Mouse (Mus musculus) frontal cortex, adult (tissue): ENCODE measurements around the gene Lta.
A peak's percentile ranks its signal among the peaks of the same experiment; 100 is the strongest.

Source experiments
- ATAC-seq: cut with Nextera tagmentation; 2 replicates; pipeline ENCODE4 v1.9.2; 2017; ENCODE audit warnings: mild to moderate bottlenecking, moderate library complexity, mixed read lengths; ENCODE audit not compliant: low TSS enrichment

Lta gene

DNA sequence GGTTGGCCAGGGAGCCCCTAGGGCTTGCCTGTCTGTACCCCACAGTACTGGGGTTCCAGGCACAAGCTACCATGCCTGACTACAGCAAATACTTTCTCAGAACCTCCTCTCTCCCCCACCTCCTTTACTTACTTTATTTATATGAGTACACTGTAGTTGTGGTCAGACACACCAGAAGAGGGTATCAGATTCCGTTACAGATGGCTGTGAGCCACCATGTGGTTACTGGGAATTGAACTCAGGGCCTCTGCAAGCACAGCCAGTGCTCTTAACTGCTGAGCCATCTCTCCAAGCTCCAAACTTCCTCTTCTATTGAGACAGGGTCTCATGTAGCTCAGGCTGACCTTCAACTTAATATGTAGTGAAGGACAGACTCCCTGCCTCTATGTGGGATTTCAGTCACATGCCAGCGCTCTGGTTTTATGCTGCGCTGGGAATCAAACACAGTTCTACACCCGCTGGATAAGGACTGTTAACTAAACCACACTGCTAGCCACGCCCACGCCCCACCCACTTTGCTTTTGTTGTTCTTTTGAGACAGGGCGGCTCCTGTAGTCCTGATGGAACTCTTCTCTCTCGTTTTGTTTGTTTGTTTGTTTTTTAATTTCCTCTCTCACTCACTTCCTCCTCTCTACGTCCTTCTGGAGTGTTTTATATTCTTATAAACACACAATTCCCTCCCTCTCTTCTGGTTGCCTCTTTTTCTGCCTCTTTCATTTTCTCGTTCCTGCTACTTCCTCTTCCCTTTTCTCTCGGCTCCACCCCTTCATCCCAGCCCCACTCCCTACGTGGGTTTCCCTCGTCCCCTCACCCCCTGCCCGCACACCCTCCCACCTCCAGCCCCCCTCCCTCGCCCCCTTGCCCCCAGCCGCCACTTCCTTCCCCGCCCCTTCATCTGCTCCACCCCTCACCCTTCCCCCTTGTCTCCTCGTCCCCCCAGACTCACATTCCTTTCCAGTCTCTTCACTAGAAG is 19.2 kb downstream of the Lta start:
- ATAC-seq, result no peak

DNA sequence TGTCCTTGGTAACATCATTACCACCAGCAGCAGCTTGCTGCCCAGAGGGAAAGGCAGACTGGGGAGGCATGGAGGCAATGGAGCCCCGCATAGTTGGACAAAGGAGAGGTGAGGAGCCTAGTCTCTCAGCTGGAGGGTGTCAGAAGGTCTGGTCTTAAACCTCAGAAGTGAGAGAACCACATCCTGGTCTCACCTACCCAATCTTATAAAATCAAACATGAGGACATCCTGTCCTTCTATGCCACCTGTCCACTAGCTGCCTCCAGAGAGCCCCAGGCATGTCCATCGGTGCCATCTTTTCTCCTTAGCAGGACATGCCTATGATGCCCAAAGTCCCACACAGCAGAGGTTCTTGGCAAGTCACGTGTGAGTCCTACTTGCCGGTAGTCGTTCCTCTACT is 25.1 kb downstream of the Lta start:
- ATAC-seq, result no peak

DNA sequence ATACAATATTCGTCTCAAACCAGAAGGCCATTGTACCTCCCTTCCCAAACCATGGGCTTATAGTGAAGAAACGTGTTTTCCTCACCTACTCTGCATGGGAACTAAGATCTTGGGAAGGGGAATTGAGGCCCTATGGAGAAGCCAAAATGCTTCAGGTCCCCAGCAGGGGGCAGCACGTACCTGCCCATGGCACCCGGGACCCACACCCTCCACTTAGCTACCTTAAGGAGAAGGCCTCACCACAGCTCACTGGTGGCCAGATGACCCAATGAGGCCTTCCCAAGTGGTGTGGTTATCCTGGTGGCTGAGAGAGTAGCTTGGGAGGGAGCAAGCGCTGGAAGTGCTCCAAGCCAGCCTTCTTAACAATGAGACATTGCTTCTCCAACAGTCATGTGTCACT is 26.6 kb downstream of the Lta start:
- ATAC-seq, result peak; percentile 73; the same call in 1 of the 2 replicates

DNA sequence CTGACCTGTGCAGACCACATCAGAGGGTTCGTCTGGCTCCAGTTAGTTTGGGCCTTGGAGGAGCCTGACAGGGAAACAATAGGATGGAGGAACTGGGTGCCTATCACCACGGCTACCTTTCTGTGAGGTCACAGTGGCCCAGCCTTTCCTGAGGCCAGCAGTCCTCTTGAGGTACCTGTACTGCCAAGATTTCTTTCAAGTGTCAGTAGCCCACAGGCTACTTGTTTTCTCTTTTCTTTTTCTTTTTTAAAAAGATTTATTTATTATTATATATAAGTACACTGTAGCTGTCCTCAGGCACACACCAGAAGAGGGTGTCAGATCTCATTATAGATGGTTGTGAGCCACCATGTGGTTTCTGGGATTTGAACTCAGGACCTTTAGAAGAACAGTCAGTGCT is 29.2 kb downstream of the Lta start, which contains the start of gene Aif1:
TSS of gene Aif1 (minus strand) at position 101 of the 400 bp plus-strand sequence.
- no peak for ATAC-seq

DNA sequence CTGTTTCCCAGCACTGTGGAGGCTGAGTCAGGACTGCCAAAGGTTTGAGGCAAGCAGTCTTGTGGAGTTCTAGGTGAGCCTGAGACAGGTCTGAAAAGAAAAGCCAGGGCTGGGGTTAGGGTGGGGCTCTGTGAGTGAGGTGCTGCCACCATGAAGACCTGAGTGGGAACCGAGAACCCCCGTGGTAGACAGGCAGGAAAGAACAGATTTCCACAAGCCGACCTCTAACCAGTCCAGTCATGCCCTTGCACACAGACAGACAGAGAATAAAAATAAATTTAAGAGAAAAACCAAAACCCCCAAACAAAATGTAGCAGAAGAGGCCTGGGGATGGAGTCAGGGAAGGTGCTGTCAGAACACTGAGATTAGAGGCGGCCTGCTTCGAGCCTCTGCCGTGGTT is 29.8 kb downstream of the Lta start:
- ATAC-seq, result no peak

DNA sequence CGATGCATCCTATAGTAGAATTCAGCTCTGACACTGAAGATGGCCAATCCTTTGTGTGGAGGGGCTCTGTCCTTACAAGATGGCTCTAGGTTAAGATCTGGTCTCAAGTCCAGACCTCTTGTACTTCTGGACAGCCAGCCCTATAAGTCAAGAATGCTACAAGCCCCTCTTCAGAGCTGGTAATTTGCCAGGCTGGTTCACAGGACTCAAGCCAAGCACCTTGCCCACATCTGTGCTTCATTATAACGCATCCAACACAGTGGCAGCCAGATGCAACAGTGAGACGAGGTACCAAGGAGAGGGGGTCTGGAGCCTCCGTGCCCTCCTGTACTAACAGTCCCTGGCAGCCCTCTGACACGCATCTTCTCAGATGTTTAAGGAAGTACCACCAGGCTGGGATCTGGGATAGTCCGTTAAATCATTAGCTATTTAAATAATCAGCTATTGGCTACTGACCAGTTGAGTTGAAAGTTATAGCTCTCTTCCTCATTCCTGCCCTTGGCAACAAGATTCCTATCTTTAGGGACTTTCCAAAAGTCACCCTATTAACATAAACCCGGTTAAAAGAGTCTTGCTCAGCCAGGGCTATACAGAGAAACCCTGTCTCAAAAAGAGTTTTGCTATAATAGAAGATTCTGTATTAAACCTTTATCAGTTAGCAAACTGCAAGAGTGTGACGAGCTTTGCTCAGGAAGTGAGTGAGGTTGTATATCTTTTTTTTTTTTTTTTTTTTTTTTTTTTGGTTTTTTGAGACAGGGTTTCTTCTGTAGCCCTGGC is 30.8 kb downstream of the Lta start:
- no peak for ATAC-seq

DNA sequence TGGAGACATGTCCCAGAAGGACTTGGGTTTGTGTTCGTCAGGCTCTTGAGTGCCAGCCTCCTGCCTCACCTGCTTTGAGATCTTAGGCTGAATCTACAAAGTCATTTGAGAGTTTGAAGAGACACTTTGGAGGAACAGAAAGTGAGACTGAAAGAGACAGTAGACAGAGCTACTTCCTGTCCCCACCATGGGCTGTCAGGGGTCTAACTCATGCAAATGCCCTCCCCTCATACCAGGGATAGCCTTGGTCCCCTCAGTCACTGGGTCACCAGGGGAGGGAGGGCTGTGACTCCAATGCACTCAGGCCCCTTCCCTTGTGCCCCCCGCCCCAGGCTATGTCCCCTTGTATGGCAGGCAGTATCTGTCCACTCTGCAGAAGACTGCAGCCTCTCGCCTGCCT is 31.8 kb downstream of the Lta start:
- ATAC-seq, result no peak

DNA sequence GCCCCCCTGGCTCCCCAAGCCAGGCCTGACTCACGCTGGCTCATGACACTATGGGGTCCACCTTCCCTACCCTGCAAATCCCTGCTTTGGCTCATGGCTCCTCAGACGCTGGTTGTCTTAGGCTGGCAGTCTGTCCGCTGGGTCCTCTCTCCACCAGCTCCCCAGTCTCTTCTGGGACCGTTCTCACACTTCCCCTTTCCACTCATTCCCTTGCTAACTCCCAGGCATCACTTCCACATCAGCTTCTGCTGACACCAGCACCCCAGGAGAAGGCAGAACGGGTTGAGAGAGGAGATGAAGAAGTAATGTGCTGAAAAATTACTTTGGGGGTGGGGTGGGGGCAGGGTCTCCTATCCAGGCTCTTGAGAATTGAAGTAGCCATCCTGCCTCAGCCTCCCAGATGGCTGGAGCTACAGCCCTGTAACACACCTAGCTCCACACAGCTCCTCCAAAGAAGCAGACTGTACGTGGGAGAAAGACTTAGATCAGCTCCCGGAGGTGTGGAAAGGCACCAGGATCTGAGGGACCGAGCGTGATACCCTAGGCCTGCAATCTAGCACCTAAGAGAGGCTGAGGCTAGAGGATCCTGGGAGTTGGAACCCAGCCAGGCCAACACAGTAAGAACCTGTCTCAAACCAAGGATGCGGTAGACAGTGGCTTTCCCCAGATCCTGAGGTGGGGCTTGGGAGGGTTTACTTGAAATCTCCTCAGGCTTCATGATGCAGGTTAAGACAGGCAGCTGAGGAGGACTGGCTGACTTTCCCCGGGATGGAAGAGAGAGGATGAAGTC is 32.5 kb downstream of the Lta start:
- ATAC-seq, result peak; percentile 76

DNA sequence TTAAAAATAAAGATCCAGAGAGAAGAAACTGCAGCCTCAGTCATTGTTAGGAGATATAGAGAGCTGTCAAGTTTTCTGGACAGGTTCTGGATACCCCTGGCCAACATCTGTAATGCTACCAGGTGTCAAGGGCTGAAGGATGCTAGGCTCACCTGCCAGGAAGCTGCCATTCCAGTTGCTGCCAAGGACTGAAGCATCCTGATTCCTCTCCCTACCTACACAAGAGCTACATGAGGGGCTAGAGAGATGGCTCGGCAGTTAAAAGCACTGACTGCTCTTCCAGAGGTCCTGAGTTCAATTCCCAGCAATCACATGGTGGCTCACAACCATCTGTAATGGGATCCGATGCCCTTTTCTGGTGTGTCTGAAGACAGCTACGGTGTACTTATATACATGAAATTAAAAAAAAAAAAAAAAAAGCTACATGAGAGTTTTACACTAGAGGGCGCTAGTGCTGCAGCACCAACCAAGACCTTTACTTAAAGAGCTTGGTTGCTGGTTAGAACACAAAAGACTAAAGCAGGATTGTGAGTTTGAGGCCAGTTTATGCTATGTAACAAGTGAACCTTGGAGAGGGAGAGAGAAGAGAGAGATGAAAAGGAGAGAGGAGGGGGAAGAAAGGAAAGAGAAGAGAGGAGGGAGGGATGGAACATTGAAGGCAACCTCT is 36.5 kb downstream of the Lta start:
- no peak for ATAC-seq

DNA sequence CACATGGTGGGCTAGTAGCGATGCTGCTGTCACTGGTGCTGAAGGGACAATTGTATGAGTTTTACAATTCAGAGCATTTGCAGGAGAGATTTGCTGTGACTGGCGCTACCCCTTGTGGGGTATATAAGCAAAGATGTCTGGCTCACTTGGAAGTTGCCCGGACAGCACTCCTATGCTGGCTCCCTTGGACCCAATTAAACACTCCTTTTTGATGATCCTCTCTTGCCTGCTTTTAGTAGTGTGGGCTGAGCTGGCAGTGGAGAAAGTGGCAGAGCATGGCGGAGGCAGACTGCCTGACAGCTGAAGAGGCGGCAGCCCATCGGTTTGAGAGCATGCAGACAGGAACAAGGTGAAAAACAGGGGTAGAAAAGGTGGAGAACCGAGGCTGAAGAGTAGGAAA is 37.4 kb downstream of the Lta start:
- ATAC-seq, result peak; percentile 8; the same call in 1 of the 2 replicates

DNA sequence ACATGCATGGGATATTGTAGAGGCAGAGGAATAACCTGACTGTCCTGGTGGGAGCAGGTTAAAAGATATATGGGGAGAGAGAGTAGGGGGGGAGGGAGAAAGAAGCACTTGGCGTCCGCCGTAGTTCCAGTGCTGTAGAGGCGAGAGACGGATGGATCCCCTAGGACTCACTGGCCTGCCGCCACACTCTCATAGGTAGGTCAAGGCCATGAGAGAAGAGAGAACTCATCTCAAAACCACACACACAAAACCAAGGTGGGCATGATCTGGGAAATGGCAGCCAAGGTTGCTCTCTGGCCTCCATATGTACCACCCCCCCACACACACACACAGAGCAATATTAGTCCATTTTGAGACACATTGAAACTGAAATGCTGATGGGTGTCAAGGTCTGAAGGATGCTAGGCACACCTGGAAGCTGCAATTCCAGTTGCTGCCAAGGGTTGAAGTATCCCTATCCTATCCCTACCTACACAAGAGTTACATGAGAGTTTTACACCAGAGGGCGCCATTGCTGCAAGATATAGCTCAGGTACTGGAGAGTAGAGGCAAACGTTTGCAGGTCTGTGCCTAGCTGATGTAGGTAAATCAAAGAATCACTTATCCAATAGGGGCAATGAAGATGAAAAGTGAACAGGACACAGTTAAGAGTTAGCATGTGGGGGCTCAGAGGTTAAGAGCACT is 38.7 kb downstream of the Lta start:
- no peak for ATAC-seq

DNA sequence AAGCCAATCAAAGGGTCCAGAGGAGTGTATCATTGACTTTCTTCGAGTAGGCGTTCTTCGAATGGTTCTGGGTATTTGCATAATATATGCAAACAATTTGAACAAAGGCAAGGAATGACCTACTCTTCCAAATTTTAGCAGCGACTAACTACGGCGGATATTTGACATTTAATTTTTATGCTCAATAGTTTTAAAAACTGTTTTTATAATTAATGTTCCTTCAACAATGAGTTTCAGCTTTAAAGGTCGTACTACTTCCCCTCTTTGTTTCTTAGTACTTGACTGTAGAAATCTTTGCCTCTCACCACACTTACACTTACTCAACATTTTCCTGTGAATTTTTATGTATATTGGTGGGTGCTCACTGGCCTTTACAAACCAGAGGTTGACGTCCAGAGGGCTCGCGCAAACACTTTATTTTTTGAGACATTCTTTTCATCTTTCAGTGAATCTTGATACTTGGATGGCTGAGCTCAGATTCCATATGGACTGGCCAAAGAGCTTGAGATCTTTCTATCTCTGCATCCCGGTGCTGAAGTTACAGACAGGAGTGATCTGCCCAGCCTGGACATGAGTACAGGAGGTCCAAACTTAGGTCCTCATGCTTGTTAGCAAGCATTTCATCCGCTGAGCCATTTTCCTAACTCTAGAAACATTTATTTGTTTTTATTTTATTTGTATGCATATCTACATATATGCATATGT is 39.5 kb downstream of the Lta start:
- ATAC-seq, result no peak

DNA sequence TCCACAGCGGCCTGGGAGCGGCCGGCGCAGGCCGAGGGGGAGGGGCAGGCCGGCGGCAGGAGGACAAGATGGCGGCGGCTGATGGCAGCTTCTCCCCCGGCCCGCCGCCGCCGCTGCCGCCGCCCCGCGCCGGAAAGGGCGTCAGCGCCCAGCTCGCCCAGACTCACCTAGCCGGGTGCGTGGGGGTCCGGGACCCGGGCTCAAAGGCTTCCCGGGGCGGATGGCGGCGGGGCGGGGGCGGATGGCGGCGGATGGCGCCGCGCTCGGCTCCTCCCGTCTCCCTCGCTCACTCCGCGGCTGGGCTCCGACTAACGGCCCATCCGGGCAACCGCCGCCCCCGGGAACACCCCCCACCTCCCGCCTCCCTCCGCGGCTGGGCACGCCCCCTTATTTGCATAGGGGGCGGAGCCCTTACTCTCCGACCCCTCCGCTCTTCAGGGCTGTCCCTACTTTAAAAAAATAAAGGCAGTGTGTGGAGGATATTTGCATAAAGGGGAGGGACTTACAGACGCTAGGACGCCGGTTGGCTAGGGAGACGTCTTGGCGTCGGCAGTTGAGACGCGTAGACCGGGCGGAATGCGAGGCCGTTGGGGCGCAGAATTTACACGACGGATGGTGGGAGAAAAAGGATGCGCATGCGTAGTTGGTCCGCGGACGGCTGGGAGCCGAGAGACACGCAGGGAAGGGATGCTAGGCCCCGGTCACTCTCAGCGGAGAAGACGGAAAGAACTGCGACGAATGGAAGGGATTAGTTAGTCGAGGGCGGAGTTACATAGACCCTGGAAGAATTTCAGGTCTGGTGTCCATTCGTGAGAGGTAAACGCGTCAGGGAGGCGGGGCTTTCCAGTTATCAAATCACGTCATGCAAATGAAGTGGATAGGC is 40.3 kb downstream of the Lta start, which contains the start of gene Prrc2a:
TSS of gene Prrc2a (minus strand) at position 330 of the 883 bp plus-strand sequence.
- ATAC-seq, result peak; percentile 79

DNA sequence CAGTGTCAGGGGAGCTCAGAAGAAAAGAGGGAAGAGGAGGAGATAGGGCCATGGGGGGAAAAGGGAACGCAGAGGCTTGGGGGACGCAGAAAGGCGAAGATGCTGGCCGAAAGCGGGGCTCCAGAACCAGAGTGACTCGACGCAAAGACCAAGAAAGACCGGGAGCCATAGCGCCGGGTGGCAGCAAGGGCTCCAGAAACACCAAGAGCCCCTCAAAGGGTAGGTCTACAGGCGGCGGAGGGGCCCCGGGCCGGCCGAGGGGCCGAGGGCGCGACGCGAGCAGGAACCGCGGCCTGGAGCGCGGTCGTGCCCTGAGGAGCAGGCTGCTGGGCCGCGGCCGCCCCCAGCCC is 41.0 kb downstream of the Lta start:
- no peak; the same call in 1 of the 2 replicates for ATAC-seq

DNA sequence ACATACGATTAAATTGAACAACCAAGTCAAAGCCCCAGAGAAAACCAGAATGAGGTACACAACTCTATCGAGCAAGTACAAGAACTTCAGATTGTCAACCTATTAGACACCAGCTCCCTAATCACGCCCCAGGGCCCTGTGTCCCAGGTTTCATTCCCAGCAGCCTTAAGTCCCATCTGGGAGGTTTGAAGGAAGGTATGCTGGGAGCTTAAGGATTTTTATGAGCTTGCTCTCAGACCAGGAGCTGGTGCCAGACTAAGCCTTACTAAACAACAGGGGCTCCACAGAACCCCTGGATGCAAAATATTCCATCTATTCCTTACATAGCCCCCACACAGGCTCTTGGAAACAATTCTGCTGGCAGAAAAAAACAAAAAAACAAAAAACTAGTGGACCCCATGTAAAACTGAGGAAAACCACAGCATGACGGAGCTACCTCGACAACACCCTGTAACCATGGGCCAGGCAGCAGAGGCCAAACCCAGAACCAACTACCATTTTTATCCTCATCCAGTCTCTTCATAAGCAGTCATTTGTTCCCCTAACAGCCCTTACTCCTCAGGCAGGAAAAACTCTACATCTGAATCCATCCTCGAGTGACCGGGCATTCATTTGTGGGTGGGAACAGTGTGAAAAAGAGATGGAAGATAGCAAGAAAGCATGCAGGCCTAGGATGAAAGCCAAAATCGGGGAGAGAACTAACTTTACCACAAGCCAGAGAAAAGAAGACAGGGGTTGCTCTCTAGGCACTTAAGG is 41.6 kb downstream of the Lta start:
- ATAC-seq, result no peak

DNA sequence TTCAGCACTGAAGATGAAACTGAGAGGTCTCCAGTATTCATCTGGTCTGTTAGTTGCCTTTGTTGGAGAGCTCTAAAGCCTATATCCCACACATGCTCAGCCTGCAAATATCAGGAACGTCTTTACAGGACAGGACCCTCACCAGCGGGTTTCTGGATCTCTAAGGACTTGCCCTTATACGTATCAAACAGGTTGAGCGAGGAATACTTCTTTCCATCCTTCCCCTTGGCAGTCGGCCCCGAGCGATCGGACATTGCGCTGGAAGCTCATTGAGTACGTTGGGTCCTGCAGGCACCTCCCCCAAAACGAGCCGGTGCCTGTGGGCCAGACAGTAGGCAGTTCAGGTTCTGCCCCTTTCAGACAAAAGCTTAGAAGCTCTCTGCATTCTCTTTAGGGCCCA is 42.4 kb downstream of the Lta start:
- no peak for ATAC-seq

DNA sequence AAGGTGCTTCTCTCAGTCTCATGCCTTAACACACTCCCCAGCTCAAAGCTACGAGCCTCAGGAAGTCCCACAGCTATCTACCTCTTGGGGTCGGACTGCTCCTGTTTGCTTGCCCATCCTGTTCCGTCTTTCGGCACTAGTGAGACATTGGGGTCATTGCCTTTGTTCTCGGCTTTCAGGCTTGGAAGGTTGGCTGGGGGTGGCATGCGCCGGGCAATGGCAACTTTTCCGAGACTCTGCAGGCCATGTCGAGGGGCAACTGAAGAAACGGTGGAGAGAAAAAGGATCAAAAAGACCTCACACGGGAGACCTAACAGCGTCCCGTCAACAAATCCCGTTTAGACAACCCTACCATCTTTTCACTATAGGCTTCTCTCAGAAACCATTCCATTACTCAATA is 43.0 kb downstream of the Lta start:
- ATAC-seq, result no peak

DNA sequence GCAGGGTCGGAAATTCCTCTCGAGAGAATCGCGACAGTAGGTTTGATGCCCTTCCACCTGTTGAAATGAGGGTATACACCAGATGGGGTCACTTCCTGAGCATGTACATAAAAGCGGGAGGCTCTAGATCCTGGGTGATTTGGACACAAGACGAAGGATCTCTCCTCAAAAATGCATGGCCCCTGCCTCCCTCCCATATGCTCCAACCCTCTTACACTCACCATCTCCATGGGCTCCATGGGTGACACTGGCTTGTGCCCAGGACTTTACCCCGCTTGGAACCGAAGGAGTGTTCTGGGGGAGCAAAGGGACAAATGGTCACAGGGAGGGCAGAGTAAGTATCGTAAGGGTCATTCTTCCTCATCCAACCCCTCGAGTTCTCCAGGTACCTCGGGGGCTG is 43.7 kb downstream of the Lta start:
- ATAC-seq, result no peak
